Mouse (Mus musculus) liver, postnatal 0 days (tissue): Measurements from ENCODE around the gene Mnd1. TPM values are rescaled to one million over a fixed set of nuclear protein-coding genes. Genes with fewer than 3 reads are reported as not detected.

Source experiments
- ATAC-seq: fragments of 200-750 bp; cut with Nextera tagmentation; 2 replicates; pipeline ENCODE4 v1.8.0; 2017; ENCODE audit warnings: mild to moderate bottlenecking, moderate library complexity
- DNase-seq: peaks from one replicate; pipeline ENCODE4 v3.0.0-alpha.2; 2016
- H3K27ac ChIP-seq: fragments of 300-500 bp; sonication (generic); 2 replicates; pipeline ENCODE4 v1.5.1; 2014; ENCODE audit warnings: antibody characterized with exemption, moderate library complexity, mild to moderate bottlenecking, low read depth
- H3K27me3 ChIP-seq: fragments of 300-500 bp; sonication (generic); 2 replicates; pipeline ENCODE4 v1.6.1; 2014; ENCODE audit warnings: low read length, control low read depth, mixed read lengths; ENCODE audit not compliant: insufficient read depth
- H3K36me3 ChIP-seq: fragments of 300-500 bp; sonication (generic); replicated peaks from 2 replicates; pipeline ENCODE4 v1.6.1; 2014; ENCODE audit warnings: mild to moderate bottlenecking, control low read depth, low read length, moderate library complexity, mixed read lengths; ENCODE audit not compliant: insufficient read depth
- H3K4me1 ChIP-seq: fragments of 300-500 bp; sonication (generic); 2 replicates; pipeline ENCODE4 v1.6.1; 2014; ENCODE audit warnings: antibody characterized with exemption, mild to moderate bottlenecking, control low read depth; ENCODE audit not compliant: insufficient read depth
- H3K4me2 ChIP-seq: fragments of 300-500 bp; sonication (generic); 2 replicates; pipeline ENCODE4 v1.6.1; 2014; ENCODE audit warnings: low read depth, mild to moderate bottlenecking, low read length, moderate library complexity, mixed read lengths
- H3K4me3 ChIP-seq: fragments of 300-500 bp; sonication (generic); 2 replicates; pipeline ENCODE4 v1.5.1; 2014; ENCODE audit warnings: low read depth, low read length
- H3K9ac ChIP-seq: fragments of 300-500 bp; sonication (generic); replicated peaks from 2 replicates; pipeline ENCODE4 v1.6.1; 2014; ENCODE audit warnings: mild to moderate bottlenecking, moderate library complexity
- H3K9me3 ChIP-seq: fragments of 300-500 bp; sonication (generic); 2 replicates; pipeline ENCODE4 v1.6.1; 2016; ENCODE audit warnings: mild to moderate bottlenecking, control low read depth, low read length, mixed read lengths
- CTCF ChIP-seq: sonication (generic); IDR thresholded peaks from 2 replicates; pipeline ENCODE4 v1.5.1; 2016; ENCODE audit warnings: antibody characterized with exemption, low read depth
- EP300 ChIP-seq: IDR thresholded peaks from 2 replicates; pipeline ENCODE4 v1.6.1; 2016; ENCODE audit warnings: antibody characterized with exemption, low read depth, mild to moderate bottlenecking
- WGBS: fragments of 180-500 bp; shearing (Covaris S2); extraction: QIAGEN DNeasy Blood & Tissue Kit; methylation state at CpG from one replicate; pipeline ENCODE4 v1.1.7; 2014; ENCODE audit not compliant: insufficient replicate concordance; 5-methylcytosine and 5-hydroxymethylcytosine counted together
- polyA plus RNA-seq: library from polyadenylated mRNA; unstranded; fragments of >200 nt; fragmentation: Nextera tagmentation; extraction: Ambion mirVana; gene quantifications from 2 replicates; pipeline ENCODE4 v1.2.1, GENCODE M21; 2015

Gene Mnd1
- polyA plus RNA-seq, 1 experiment from 2014 or later: 8.3 TPM

DNA sequence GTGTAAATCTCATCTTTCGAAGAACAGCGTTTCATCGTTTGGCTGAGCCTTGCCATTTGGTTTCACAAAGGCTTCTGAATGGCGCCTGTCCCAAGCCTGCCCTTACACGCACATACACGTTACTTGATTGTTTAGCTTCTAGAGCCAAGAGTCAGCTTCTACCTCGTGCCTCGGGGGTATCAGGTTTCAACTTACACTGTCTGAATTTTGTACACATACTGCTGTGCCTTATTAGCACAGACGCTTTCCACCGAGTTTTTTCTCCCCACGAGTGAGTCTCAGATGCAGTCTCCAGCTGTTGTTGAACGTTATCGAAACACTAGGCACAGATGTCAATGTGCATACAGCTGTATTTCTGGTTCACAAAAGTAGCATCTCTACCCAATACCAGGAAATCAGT, 96.3 kb downstream of the Mnd1 start:
- H3K4me3 ChIP-seq: no peak overlapping the region
- DNase-seq: no peak
- H3K4me1 ChIP-seq: peaks cover 23% of the 10 kb centered on the region
- H3K9me3 ChIP-seq: no peaks in the 10 kb centered on the region; the same call in 1 of the 2 replicates
- 73% methylated on average over 13 of the region's 13 CpGs for WGBS
- H3K36me3 ChIP-seq: no peaks in the 10 kb centered on the region
- H3K4me2 ChIP-seq: no peak overlapping the region
- H3K27ac ChIP-seq: no peak overlapping the region
- H3K9ac ChIP-seq: no peak overlapping the region
- TF ChIP-seq CTCF (no peak), EP300 (no peak)
- H3K27me3 ChIP-seq: no peaks in the 10 kb centered on the region
- no peak for ATAC-seq

DNA sequence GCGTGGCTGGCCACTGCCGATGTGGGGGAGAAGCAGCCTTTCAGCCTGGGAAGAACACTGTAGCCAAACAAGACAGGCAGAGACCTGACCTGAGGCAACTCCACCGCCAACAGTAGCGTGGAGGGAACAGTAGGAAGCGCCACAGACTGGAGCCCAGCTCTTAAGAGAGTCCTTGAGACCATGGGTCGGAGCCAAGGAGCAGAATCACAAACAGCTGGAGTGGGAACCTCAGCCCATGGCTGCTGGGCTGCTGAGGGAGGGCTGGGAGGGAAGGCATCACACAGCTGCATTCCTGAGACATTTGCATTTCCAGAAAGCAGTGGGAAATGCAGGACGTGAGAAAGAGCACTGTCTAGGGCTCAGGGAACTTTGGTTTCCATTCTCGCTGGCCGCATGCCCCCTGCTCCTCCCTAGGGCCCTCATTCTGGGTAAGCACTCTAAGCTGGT, 106.8 kb downstream of the Mnd1 start:
- Histone ChIP-seq H3K4me2 (no peak overlapping the region), H3K9ac (no peak overlapping the region), H3K36me3 (no peaks in the 10 kb centered on the region), H3K27me3 (no peaks in the 10 kb centered on the region), H3K9me3 (no peaks in the 10 kb centered on the region), H3K4me3 (no peak overlapping the region), H3K4me1 (peaks cover 4% of the 10 kb centered on the region), H3K27ac (no peak overlapping the region)
- ATAC-seq (no peak), DNase-seq (no peak)
- WGBS: 56% methylated on average over 9 of the region's 9 CpGs
- TF ChIP-seq EP300 (no peak), CTCF (peak; percentile 33; the same call in 1 of the 2 replicates)

DNA sequence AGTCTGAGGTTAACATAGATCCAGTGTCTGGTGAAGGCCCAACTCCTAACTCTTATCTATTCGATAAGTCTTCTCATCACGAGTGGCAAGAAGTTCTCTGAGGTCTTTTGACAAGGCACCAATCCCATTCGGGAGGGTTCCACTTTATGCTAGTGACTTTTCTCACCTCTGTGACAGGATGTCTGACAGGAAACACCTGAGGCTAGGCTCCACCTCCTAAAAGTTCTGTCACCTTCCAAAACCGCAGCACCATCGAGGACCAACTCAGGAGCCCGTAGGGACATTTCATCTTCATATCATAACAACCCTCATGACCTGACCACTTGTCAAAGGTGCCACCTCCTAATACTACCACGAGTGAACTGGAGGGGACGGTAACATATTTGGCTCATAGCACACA, 109.4 kb downstream of the Mnd1 start:
- no peaks in the 10 kb centered on the region for H3K36me3 ChIP-seq
- H3K9ac ChIP-seq: no peak overlapping the region
- no peak for TF ChIP-seq EP300
- TF ChIP-seq CTCF: no peak
- H3K4me2 ChIP-seq: no peak overlapping the region
- H3K27ac ChIP-seq: no peak overlapping the region
- ATAC-seq (no peak), DNase-seq (no peak)
- H3K4me1 ChIP-seq: peaks cover 7% of the 10 kb centered on the region
- WGBS: 66% methylated on average over 8 of the region's 8 CpGs
- no peaks in the 10 kb centered on the region for H3K9me3 ChIP-seq
- no peak overlapping the region for H3K4me3 ChIP-seq
- no peaks in the 10 kb centered on the region for H3K27me3 ChIP-seq

DNA sequence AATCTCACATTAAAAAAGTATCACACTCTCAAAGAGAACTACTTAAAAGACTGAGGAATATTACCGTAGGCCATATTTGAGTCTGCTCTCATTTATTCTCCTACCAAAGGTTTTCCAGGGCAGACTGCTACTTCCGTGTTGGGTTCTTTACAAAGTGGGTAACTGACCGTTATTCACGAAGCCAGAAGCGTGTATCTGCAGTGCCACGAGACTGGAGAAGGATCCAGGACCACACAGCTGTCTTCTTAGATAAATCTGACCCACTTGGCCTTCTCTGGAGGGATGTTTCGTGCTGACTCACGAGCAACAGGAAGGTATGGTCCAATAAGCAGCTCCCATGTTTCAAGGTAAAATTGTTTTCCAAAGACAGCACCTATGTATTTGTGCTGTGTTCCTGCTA, 113.8 kb downstream of the Mnd1 start:
- Histone ChIP-seq H3K36me3 (no peaks in the 10 kb centered on the region), H3K27ac (peak overlapping the region; percentile 80), H3K9me3 (no peaks in the 10 kb centered on the region), H3K9ac (no peak overlapping the region), H3K4me2 (peak overlapping the region; percentile 10; the same call in 1 of the 2 replicates), H3K4me3 (peak overlapping the region; percentile 93; the same call in 1 of the 2 replicates), H3K27me3 (no peaks in the 10 kb centered on the region), H3K4me1 (peaks cover 29% of the 10 kb centered on the region)
- TF ChIP-seq EP300 (peak; percentile 95), CTCF (no peak)
- 48% methylated on average over 8 of the region's 8 CpGs for WGBS
- ATAC-seq: peak; percentile 49
- peak; percentile 48 for DNase-seq

DNA sequence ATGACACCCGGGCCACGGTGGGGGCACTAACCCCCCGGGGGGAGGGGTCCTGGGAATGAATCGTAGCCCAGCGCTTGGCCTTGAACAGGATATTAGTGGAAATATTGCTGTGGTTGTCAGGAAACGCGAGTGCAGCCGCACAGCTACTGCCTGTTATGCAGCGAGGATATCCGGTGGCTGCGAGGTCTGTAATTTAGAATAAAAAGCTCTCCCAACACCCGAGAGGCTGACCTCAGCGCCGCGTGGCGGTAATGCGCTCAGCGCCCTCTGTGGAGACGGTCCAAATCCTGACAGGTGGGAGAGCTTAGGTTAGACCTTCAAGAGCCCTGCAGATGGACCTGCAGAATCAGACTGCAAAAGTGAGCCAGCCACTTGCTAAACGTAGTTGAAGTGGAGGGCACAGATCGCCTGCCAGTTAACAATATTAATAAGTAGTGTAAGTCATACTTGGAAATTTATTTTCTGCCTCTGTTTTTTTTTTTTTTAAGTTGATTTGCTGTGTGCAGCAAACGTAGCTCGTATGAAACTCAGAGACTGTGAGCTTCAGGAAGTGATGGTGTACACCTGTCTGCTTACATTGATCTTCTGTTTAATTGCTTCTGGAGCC, 115.0 kb downstream of the Mnd1 start:
- H3K9ac ChIP-seq: peak overlapping the region; percentile 95
- H3K27ac ChIP-seq: peak overlapping the region; percentile 95
- no peaks in the 10 kb centered on the region for H3K36me3 ChIP-seq
- WGBS: under 1% methylated on average over 23 of the region's 23 CpGs
- H3K4me3 ChIP-seq: peak overlapping the region; percentile 93
- no peaks in the 10 kb centered on the region for H3K27me3 ChIP-seq
- TF ChIP-seq CTCF (peak; percentile 54), EP300 (no peak)
- peak; percentile 34 for ATAC-seq
- peak overlapping the region; percentile 90 for H3K4me2 ChIP-seq
- peak; percentile 73 for DNase-seq
- no peaks in the 10 kb centered on the region for H3K9me3 ChIP-seq
- peaks cover 33% of the 10 kb centered on the region for H3K4me1 ChIP-seq

DNA sequence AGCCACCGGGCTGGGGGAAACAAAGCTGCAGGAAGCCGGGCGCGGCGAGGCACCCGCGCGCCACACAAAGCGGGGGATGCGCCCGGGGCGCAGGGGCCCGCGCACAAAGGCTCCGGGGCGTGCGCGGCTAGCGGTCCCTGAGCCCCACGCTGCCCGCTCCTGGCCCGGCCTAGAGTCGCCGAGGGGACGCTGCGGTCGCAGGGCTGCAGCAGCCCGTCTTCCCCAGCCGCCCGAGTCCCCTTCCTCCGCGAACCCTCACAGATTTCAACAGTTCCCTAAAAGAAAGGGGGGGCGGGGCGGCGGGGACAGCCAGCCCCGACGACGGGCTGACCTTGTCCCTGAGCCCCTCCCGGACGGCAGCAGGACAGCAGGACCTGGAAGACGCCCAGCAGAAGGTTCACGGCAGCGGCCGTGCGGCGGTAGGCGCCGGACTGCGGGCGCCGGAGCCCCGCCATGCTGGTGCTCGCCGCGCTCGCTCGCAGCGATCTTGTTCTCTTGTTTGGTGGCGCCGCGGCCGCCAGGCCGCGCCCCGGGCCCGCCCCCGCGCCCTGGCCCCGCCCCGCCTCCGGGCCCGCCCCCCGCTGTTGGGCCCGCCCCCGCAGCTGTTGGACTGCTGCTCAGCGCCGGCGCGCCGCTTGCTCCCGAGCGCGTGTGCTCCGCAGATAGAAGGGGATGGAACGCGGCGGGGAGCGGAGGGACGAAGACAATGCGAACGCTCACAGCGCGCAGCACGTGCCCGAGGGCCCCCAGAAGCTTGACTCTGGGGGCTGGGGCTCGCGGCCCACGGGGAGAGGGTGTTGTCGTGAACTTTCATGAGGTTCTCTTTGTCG, 115.7 kb downstream of the Mnd1 start, which contains the start of gene Tmem131l:
Tmem131l (minus strand) TSS at position 530 of the 830 bp plus-strand sequence.
- ATAC-seq: peak; percentile 85

More for the DNA sequence above, 115.7 kb downstream of the Mnd1 start, which contains the start of gene Tmem131l:
- Histone ChIP-seq H3K4me2 (peak within 1 kb of the TSS; percentile 90), H3K27me3 (no peaks in the 10 kb centered on the region), H3K9ac (peak within 1 kb of the TSS; percentile 95), H3K27ac (peak within 1 kb of the TSS; percentile 95), H3K9me3 (no peaks in the 10 kb centered on the region), H3K4me1 (peaks cover 39% of the 10 kb centered on the region), H3K36me3 (no peaks in the 10 kb centered on the region), H3K4me3 (peak within 1 kb of the TSS; percentile 93)
- TF ChIP-seq EP300: peak; percentile 67; the same call in 1 of the 2 replicates
- no peak for TF ChIP-seq CTCF
- under 1% methylated on average over 76 of the region's 100 CpGs for WGBS
- peak; percentile 94 for DNase-seq
